Mouse (Mus musculus) ES-Bruce4 (cell line): ENCODE data around the gene Tacr2. TPM values are rescaled to one million over a fixed set of nuclear protein-coding genes. Genes with fewer than 3 reads are reported as not detected.

Source experiments
- H3K27ac ChIP-seq: 2 replicates; pipeline ENCODE4 v1.5.1; 2012; ENCODE audit warnings: low read length, inconsistent platforms; ENCODE audit not compliant: insufficient read depth
- H3K27me3 ChIP-seq: 2 replicates; pipeline ENCODE4 v1.6.1; 2012; ENCODE audit warnings: mild to moderate bottlenecking, low read length, inconsistent platforms; ENCODE audit not compliant: control insufficient read depth, poor library complexity, insufficient read depth, severe bottlenecking
- H3K36me3 ChIP-seq: 2 replicates; pipeline ENCODE4 v1.6.1; 2012; ENCODE audit warnings: inconsistent platforms, mild to moderate bottlenecking, low read length, moderate library complexity; ENCODE audit not compliant: control insufficient read depth, poor library complexity, insufficient read depth, severe bottlenecking
- H3K4me1 ChIP-seq: one replicate; pipeline ENCODE4 v1.8.1; 2011; ENCODE audit warnings: low read length; ENCODE audit not compliant: control insufficient read depth, insufficient read depth
- H3K4me3 ChIP-seq: 2 replicates; pipeline ENCODE4 v1.5.1; 2011; ENCODE audit warnings: low read depth, mild to moderate bottlenecking, low read length
- H3K9ac ChIP-seq: 2 replicates; pipeline ENCODE4 v1.6.1; 2012; ENCODE audit warnings: low read depth, mild to moderate bottlenecking, inconsistent platforms; ENCODE audit not compliant: poor library complexity, severe bottlenecking
- H3K9me3 ChIP-seq: replicated peaks from 2 replicates; pipeline ENCODE4 v1.6.1; 2012; ENCODE audit warnings: mild to moderate bottlenecking, low read length, inconsistent platforms; ENCODE audit not compliant: control insufficient read depth, poor library complexity, insufficient read depth, severe bottlenecking
- CTCF ChIP-seq: IDR thresholded peaks from one replicate; pipeline ENCODE4 v1.8.1; 2011; ENCODE audit warnings: low read depth, low read length
- EP300 ChIP-seq: IDR thresholded peaks from 2 replicates; pipeline ENCODE4 v1.6.1; 2011; ENCODE audit warnings: low read depth, low read length; ENCODE audit not compliant: insufficient read depth
- POLR2A ChIP-seq: IDR thresholded peaks from one replicate; pipeline ENCODE4 v1.8.1; 2011; ENCODE audit warnings: low read length; ENCODE audit not compliant: insufficient read depth
- polyA plus RNA-seq: library from polyadenylated mRNA; stranded (reverse); fragments of >200 nt; gene quantifications from 2 replicates; pipeline ENCODE4 v1.2.4, GENCODE M21; 2011; ENCODE audit warnings: low read depth; ENCODE audit not compliant: missing spikeins, insufficient read depth, insufficient read length

Gene Tacr2
- polyA plus RNA-seq, 1 experiment, result not detected

DNA sequence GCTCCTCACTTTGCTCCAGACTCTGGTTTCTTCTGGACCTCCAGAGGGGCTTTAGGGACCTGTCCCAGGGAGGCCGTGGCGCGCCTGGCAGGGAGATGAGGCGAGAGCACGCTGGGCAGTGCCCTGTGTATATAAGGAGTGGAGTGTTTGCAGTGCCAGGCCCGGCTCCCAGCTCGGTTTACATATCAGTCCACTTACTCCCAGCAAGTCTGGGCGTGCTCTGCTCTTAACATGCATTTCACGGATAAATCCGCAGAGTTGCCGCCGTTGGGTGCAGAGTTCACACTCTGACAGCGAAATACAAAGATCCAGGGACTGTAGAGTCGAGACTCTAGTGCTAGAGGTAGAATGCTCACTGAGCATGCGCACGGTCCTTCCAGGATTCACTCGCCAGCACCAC, 29.5 kb upstream of the Tacr2 start:
- Histone ChIP-seq H3K9me3 (no peaks in the 10 kb centered on the region), H3K36me3 (no peaks in the 10 kb centered on the region), H3K27me3 (no peaks in the 10 kb centered on the region), H3K27ac (no peak overlapping the region), H3K4me3 (no peak overlapping the region), H3K4me1 (peaks cover 2% of the 10 kb centered on the region), H3K9ac (no peak overlapping the region)
- no peak for TF ChIP-seq CTCF
- TF ChIP-seq EP300, result no peak
- TF ChIP-seq POLR2A, result no peak

DNA sequence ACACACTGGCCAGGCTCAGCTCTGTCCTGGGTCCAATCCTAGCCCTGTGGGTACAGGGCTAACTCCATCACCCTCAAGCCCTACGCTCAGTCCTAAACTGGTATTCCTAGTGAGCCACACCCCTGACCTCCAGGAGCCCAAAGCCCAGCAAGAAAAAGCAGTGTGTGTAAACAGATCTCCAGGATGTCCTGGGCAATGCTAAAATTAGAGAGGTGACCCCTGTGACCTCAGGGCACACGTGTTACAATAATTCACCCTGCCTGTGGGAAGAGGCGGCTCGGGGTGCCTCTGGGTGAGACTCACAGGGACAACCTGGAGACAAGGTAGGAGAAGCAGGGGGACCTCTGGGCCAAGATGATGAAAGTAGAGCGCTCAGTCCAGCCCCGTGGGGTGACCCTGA, 28.0 kb upstream of the Tacr2 start:
- H3K4me3 ChIP-seq, result no peak overlapping the region
- no peaks in the 10 kb centered on the region for H3K9me3 ChIP-seq
- no peak overlapping the region for H3K27ac ChIP-seq
- H3K36me3 ChIP-seq, result no peaks in the 10 kb centered on the region
- H3K27me3 ChIP-seq, result no peaks in the 10 kb centered on the region
- H3K4me1 ChIP-seq, result no peaks in the 10 kb centered on the region
- no peak for TF ChIP-seq CTCF
- no peak for TF ChIP-seq EP300
- no peak for TF ChIP-seq POLR2A
- H3K9ac ChIP-seq, result no peak overlapping the region

DNA sequence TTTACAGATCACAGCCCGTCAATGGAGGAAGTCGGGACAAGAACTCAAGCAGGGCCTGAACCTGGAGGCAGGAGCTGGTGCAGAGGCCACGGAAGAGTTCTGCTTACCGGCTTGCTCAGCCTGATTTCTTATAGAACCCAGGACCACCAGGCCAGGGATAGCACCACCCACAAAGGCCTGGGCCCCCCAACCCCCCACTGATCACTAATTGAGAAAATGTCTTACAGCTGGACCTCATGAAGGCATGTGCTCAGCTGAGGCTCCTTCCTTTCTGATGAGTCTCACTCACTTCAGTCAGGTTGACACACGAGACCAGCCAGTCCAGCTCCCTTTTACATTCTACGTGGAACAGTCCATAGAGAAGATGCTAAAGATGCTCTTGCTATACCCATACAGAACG, 26.4 kb upstream of the Tacr2 start:
- Histone ChIP-seq H3K9me3 (no peaks in the 10 kb centered on the region), H3K9ac (no peak overlapping the region), H3K27me3 (no peaks in the 10 kb centered on the region), H3K4me3 (no peak overlapping the region), H3K4me1 (no peaks in the 10 kb centered on the region), H3K27ac (no peak overlapping the region), H3K36me3 (no peaks in the 10 kb centered on the region)
- no peak for TF ChIP-seq EP300
- TF ChIP-seq POLR2A, result no peak
- no peak for TF ChIP-seq CTCF

DNA sequence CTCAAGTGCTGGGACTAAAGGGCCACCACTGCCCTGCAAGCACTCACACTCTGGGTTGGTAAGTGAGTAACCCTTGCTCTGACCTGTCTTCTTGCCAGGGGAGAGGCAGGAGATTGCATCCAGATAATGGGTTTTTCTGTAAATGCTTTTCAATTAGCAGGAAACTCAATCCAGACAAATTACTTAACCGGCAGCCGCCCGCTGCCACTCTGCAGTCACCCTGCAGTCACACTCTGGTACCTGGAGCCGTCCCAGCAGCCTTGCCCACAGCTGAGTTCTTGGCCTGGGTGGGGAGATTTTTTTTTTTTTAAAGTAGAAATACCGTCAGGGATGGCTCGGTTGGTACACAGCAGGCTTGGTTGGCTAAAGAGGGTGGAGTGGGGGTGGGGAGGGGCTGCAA, 24.1 kb upstream of the Tacr2 start:
- Histone ChIP-seq H3K9ac (no peak overlapping the region), H3K27ac (no peak overlapping the region), H3K4me1 (peaks cover 2% of the 10 kb centered on the region), H3K27me3 (no peaks in the 10 kb centered on the region), H3K36me3 (no peaks in the 10 kb centered on the region), H3K4me3 (no peak overlapping the region), H3K9me3 (no peaks in the 10 kb centered on the region)
- TF ChIP-seq CTCF, result no peak
- TF ChIP-seq POLR2A, result no peak
- no peak for TF ChIP-seq EP300

DNA sequence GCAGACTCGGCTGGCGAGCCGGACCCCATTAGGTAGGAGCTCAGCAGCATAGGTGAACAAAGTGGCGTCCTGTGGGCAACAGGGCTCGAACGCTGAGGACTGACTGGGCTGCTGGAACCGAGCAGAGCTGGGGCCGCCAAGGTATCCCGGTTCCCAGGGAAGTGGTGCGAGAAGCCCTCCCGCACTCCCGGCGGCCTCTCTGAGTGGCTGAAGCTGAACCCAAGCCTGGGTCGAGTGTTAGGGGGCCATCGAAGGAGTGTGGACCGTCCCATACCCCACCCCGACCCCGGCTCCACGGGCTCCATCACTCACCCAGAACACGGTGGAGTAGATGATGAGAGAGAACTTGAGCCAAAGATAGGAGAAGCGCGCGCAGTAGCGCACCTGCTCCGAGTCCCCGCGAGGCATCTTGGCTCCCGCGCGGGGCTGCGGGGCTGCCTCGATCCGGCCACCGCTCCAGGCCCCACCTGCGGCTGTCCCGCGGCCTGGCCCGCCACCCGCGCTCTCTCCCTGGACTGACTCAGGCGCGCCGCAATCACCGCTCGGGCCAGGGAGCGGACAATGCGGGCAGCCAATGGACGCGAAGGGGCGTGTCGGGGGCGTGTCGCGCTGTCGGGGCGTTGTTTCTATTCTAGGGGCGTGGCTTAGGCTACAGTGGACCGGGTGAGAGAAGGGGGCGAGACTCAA, 21.4 kb upstream of the Tacr2 start, which contains the start of gene Tspan15:
Gene Tspan15, minus strand, starts transcription at position 544 of the 687 bp plus-strand sequence.
- peak within 1 kb of the TSS; percentile 60 for H3K9ac ChIP-seq
- no peak for TF ChIP-seq POLR2A
- TF ChIP-seq EP300, result no peak
- no peak for TF ChIP-seq CTCF
- no peaks in the 10 kb centered on the region for H3K9me3 ChIP-seq
- H3K27ac ChIP-seq, result no peak within 1 kb of the TSS
- no peaks in the 10 kb centered on the region for H3K36me3 ChIP-seq
- no peaks in the 10 kb centered on the region for H3K27me3 ChIP-seq
- peaks cover 6% of the 10 kb centered on the region for H3K4me1 ChIP-seq
- H3K4me3 ChIP-seq, result peak within 1 kb of the TSS; percentile 82

DNA sequence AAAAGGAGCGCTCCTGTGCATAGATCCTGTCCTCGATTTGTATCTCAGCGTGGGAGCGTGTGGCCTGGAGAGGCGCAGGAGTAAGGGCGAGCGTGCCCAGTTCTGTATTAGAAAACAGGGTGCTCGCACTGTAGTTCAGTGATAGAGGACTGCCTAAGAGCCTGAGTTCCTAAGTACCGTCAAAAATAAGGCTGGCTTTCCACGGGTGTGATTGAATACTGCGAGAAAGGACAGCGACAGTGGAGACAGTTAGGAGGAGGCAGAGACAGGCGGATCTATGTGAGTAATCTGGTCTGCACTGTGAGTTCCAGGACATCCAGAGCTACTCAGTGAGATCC, 20.9 kb upstream of the Tacr2 start:
- TF ChIP-seq POLR2A (no peak), CTCF (no peak), EP300 (no peak)
- Histone ChIP-seq H3K4me3 (peak overlapping the region; percentile 46), H3K9ac (peak overlapping the region; percentile 60; the same call in 1 of the 2 replicates), H3K9me3 (no peaks in the 10 kb centered on the region), H3K36me3 (no peaks in the 10 kb centered on the region), H3K4me1 (peaks cover 6% of the 10 kb centered on the region), H3K27ac (no peak overlapping the region), H3K27me3 (no peaks in the 10 kb centered on the region)
